Mouse (Mus musculus): ENCODE data around the gene Gm42715. TPM values are rescaled to one million over a fixed set of nuclear protein-coding genes. Genes with fewer than 3 reads are reported as not detected.
"Not testable (repeated sequence)": the region's sequence is repeated elsewhere in the genome, so short reads cannot be mapped to it uniquely, and the experiment has no call there.

Gene Gm42715
- total RNA-seq, 4 experiments from 2014 or later, result 21.9 to 28.0 (median 26.2) TPM

DNA sequence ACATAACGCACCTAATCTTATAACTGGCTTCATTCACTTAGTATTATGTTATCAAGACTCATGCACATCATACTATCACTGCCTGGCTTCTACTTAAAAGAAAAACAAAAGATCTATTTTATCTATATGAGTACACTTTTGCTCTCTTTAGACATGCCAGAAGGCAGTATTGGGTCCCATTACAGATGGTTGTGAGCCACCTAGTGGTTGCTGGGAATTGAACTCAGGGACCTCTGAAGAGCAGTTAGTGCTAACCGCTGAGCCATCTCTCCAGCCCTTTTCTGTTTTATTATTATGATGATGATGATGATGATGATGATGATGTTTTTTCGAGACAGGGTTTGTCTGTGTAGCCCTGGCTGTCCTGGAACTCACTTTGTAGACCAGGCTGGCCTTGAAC, 21.0 kb upstream of the Gm42715 start:
- no peak for DNase-seq

GRCm38 (mm10) chr7:127508291-127508690, 11.1 kb upstream of the Gm42715 start:
- no peak for DNase-seq

GRCm38 (mm10) chr7:127509830-127510229, 9.6 kb upstream of the Gm42715 start:
- not testable (repeated sequence) for DNase-seq

DNA sequence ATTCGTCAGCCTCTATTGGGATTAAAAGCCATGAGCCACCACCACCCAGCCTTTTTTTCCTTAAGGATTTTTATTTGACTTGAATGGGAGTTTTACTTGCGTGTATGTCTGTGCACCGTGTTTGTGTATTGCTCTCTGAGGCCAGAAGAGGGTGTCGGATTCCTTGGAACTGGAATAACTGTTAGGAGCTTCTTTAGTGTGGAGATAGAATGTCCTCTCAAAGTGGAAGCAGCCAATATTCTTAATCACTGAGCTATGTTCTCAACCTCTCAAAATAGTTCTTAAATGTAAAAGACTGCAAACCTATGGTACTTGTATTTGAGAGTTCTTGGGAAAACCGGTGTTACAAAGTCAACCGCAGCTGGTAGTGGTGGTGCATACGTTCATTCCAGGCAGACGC, 8.1 kb upstream of the Gm42715 start:
- no peak for DNase-seq

- DNase-seq, result peak; percentile 97
Measured at GRCm38 (mm10) chr7:127511808-127512230, 7.6 kb upstream of the Gm42715 start, which contains the start of gene Srcap. Srcap (plus strand) TSS chr7:127511983.

DNA sequence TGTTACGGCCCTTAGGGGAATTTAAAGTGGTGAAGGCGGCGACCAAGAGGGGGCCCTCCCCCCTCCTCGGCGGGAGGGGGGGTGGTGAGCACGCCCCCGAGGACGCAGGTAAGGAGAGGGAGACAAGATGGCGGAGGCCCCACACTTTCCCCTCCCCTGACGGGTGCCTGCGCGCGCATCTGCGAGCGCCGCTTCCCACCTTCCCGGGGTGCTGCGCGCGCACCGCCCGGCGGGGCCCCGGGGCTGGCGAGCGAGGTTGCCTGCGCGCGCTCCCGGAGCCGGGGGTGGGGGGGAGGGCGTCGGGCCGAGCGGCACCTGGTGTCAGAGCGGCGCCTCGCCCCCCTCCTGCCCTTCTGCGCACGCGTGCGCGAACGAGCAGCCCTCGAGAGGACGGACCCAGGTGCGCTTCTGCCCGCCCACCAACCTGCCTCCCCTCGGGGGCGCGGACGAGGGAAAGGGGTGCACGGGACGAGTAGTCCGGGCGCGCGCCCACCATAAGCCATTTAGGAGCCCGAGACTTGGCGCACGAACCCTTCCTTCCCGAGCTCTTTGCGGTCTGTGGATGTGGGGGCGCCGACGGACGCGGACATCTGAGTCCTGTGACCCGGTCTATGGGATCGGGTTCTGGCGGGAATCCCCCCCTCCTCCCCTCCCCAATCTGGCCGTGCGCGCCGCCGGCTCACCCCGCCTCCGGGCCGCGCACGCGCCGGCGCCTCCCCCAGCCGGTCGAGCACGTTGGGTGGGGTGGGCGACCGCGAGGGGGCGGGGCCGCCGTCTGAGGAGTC, 7.0 kb upstream of the Gm42715 start:
- DNase-seq, result peak; percentile 90

DNA sequence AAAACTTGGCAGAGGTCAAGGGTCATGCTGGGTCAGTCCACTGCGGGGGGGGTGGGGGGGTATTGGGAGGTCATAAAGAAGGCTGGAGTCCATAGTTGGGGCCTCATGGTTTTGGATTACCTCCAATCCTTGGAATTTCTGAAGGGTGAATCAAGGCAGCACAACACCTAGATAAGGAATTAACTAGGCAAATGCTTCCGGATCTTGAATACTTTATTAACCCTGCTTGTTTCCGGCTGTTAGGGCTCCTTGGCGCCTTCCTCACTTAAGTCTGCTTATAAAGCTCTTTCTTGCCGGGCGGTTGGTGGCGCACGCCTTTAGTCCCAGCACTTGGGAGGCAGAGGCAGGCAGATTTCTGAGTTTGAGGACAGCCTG, 6.4 kb upstream of the Gm42715 start:
- no peak for DNase-seq

GRCm38 (mm10) chr7:127513781-127514180, 5.6 kb upstream of the Gm42715 start:
- DNase-seq, result peak; percentile 28

GRCm38 (mm10) chr7:127515846-127516245, 3.5 kb upstream of the Gm42715 start:
- no peak for DNase-seq

GRCm38 (mm10) chr7:127516344-127516743, 3.0 kb upstream of the Gm42715 start:
- DNase-seq, result no peak

DNA sequence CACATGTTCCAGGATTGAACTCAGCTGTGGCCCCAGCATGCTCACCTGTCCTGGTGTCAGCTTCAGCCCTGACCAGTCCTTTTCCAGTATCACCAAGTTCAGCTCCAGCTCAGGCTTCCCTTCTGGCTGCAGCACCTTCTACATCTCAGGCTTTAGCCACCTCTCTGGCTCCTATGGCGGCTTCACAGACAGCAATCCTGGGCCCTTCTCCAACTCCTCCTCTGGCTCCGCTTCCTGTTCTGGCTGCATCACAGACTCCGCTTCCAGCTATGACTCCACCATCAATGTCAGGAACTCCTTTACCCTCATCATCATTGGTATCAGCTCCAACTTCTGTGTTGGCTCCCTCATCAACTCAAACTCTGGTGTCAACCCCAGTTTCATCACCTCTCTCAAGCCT, 22.3 kb downstream of the Gm42715 start:
- no peak for DNase-seq

DNA sequence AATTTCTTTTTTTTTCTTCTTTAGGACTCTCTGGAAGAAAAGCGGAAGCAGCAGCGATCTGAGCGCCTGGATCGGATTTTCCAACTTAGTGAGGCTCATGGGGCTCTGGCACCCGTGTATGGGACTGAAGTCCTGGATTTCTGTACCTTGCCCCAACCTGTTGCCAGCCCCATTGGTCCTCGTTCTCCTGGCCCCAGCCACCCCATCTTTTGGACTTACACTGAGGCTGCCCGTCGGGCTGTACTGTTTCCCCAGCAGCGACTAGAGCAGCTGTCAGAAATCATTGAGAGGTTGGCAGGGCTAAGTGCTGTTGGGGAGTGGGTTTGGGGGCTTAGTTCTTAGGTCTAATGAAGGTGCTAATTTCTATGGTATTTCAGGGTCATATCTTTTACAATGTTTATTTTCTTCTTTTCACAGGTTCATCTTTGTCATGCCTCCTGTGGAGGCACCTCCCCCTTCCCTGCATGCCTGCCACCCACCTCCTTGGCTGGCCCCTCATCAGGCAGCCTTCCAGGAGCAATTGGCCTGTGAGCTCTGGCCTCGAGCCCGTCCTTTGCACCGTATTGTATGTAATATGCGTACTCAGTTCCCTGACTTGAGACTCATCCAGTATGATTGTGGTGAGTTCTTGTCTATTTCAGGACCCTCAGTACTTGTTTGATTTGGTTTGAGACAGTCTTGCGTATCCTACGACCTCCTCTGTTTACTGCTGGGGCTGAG, 29.9 kb downstream of the Gm42715 start:
- DNase-seq, result no peak

- no peak for DNase-seq
Measured at GRCm38 (mm10) chr7:127551558-127551957, 32.2 kb downstream of the Gm42715 start.

- DNase-seq, result no peak
Measured at GRCm38 (mm10) chr7:127560580-127560979, 41.2 kb downstream of the Gm42715 start.

- no peak for DNase-seq
Measured at GRCm38 (mm10) chr7:127561340-127561858, 42.0 kb downstream of the Gm42715 start, which contains the start of gene Tmem265. Tmem265 (plus strand) TSS chr7:127561390.

DNA sequence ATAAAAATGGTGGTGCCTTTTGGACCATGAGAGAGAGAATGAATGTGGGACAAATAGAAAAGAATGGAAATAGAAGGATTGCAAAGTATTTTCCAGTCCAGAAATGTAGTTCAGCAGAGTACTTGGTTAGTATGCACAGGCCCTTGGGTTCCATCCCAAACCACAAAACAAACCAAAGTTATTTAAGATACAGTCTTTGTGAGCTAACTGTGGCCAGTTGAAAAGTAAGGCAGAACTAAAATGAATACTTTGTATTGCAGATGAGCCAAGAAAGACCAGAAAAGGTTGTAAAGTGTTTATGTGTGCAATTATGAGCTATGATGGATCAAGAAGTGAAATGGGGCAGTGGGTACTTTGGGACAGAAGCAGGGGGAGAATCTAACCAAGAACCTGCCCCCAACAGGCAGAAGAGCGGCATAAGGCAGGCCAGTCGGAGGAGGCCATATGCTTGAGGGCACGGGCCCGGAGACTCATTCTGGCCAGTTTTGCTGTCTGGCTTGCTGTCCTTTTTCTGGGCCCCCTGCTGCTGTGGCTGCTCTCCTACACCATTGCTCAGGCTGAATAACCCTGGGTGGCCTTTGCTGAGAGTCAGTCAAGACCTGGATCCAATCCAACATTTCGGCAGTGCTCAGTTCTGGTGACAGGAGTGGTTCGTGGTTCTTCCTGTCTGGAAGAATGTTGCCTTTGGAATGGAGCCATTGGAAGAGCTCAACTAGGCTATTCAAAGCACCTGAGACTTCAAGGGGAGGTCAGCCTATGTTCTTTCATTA, 45.2 kb downstream of the Gm42715 start:
- no peak for DNase-seq

GRCm38 (mm10) chr7:127572895-127573471, 53.6 kb downstream of the Gm42715 start, which contains the start of gene Phkg2:
Phkg2 (plus strand) TSS chr7:127573340.
- DNase-seq, result peak; percentile 96

GRCm38 (mm10) chr7:127573503-127574008, 54.2 kb downstream of the Gm42715 start:
- DNase-seq, result no peak

DNA sequence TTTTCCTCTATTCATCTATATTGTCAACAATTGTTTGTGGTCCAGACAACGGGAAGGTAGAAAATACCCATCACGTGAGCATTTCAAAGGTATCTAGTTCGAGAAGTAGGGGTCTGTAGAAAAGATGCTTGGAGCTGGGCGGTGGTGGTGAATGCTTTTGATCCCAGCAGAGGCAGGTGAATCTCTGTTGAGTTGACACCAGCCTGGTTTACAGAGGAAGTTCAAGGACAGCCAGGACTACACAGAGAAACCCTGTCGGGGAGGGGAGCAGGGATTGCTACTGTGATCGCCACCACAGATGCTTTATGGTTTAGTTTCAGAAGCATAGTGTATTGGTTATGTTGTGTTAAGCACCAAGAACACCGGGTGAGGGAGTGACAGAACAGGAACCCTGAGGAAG, 54.7 kb downstream of the Gm42715 start:
- no peak for DNase-seq

DNA sequence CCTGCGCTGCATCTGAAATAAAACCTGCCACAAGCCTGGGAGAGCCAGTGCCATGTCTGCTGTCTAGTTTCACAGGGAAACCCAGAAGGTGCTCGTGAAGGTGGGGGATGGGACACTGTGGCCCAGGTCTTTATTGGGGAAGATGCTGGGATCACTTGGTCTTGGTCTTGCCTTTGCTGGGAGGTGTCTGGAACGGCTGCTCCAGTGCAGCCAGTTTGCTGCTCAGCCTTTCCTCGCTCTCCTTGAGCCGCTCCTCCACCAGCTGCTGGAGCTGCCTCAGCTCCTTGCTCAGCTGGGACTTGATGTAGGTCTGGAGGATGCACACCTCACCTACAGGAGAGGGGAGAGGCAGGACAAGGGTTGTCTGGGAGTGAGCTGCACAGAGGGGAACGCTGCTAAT, 63.9 kb downstream of the Gm42715 start:
- DNase-seq, result no peak

DNA sequence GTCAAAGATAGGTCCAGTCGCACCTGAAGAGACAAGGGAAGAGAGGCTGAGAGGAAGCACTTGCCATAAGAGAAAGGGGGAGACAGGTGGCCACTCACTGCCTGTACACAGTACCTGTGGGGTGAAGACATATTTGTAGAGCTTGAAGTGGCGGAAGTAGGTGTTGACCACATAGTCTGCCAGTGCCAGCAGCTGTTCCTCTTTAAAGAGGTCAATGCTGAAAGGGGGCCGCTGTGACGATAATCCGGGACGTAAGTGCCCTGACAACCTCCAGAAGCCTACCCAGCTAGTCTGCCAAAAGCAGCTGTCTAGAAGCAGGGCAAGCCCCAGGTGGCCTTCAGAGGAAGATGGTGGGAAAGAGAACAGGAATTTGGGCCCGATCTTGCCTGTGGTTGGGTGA, 65.6 kb downstream of the Gm42715 start:
- no peak for DNase-seq

DNA sequence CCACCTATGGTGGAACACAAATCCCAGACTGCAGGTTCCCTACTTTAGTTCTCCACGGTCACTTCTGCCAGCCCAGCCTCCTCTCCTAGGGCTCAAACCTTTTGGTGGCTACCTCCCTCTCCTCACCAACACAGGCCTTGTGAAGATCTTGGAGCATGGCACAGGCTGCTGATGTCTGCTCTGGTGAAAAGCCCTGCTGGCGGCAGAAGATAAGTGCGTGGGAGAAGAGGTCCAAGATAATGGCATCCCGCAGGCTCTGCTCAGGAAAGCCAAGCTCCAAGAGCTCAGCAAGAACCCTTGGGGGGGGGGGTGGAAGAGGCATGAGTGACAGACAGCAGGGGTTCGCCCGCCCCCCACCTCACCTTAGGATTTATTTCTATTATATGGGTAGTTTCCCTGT, 66.8 kb downstream of the Gm42715 start:
- DNase-seq, result no peak

Measured in adrenal gland, adult 8-10 months (tissue).